Mouse (Mus musculus): ENCODE measurements around the gene Dpp9.

Dpp9 gene

DNA sequence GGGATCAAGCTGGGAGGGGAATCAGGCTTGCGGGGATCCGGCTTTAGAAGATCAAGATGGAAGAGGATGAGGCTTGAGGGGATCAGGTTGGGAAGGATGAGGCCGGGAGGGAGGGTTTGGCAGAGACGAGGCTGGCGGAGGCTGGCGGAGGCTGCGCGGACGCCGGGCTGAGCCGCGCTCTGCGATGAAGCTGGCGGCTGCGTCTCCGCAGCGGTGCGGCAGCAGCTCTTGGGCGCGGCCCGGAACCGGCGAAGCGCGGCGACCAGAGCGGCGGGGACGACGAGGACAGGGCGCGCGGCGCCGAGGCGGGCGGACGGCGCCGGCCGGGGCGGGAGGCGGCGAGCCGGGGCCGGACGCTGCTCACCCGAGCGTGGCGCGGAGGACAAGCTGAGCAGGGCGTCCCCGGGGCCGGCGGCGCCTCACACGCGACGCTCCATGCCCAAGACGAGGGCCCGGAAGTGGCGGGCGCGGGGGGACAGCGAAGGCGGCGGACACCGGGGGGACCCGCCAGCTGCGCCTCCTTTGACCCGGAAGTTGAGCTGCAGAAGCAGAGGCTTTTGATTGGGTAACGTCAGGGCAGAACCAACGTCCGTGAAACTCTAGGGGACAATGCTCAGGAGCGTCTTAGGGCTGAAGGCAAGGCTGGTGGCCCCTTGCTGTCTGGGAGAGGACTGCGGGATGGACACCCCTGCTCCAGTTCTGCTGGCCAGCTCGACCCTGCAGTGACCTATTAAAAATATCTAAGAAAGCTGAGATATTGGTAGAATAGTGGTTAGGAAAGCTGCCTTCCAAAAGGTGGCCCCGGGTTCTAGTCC, at the start of gene Dpp9:
Gene Dpp9, minus strand, starts transcription at position 529 of the 815 bp plus-strand sequence.
- under 1% methylated on average over 75 of the region's 78 CpGs for WGBS

GRCm38 (mm10) chr17:56266271-56266670, 47.6 kb upstream of the Dpp9 start:
- 22% methylated on average over 3 of the region's 3 CpGs for WGBS

DNA sequence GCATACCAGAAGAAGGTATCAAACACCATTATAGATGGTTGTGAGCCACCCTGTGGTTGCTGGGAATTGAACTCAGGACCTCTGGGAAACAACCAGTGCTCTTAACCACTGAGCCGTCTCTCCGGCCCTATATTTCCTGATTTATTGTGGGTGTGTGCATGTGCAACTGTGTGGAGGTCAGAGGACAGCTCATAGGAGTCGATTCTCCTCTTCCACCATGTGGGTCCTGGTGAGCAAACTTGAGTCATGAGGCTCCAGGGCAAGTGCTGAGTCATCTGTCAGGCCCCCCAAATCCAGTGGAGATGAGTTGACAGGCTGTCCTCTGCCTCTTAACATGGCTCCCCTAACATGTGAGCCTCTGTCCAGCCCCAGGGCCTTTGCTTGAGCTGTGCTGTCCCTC, 47.2 kb upstream of the Dpp9 start:
- WGBS = 53% methylated on average over 3 of the region's 3 CpGs

DNA sequence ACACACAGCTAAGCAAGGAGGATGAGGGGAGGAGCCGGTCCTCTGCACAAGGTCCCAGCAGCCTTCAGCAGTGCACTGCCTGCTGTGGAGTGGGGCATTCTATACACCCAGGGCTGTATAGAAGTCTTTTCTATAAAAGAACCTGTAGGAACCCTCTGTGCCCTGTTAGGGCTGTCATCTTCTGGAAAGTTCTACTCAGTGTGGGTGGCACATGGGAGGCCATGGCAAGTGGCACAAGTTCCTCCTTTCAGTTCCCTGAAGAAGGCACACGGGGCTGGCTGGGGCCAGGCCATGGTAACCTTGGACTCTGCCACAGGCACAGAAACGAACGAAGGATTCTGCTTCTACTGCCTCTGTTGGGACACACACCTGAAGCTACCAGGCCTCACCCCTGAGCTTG, 46.3 kb upstream of the Dpp9 start:
- 85% methylated on average over 4 of the region's 4 CpGs for WGBS

- WGBS = 18% methylated on average over 8 of the region's 8 CpGs
Observed at GRCm38 (mm10) chr17:56264020-56264419, 45.3 kb upstream of the Dpp9 start.

- 56% methylated on average over 3 of the region's 3 CpGs for WGBS
Observed at GRCm38 (mm10) chr17:56262645-56263094, 44.0 kb upstream of the Dpp9 start.

GRCm38 (mm10) chr17:56261166-56261565, 42.5 kb upstream of the Dpp9 start:
- 50% methylated on average over 3 of the region's 3 CpGs for WGBS

DNA sequence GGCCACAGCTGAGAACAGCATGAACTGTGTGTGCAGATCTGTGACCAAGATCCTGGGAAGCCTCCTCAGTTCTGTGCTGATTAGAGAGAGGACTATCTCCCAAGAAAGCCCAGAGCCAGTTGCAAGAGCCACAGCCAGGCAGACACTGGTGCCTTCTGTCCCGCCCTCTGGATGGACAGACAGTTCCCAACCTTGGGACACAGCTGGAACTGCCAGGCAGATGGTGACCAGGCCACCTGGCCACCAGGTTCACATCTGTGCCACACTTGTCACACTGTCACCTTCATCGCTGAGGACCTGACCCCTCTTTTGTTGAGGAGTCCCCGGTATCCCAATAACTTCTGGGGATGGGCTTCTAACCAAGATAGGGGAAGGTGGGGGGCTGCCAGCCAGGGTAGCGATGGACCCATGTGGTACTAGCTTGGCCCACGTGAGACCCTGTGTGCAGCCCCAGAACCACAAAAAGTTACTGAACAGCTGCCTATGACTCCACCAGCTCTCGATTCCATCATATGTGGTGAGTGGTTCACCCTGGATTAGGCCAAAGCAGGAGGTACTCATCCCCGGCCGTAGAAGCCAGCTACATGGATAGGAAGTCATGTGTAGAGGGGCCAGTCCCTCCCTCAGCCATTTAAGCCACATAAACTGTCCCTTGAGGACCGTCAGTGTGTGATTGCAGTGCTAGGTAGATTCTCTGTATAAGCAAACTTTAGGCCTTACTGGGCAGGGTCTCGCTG, 40.8 kb upstream of the Dpp9 start:
- WGBS = 81% methylated on average over 10 of the region's 10 CpGs

DNA sequence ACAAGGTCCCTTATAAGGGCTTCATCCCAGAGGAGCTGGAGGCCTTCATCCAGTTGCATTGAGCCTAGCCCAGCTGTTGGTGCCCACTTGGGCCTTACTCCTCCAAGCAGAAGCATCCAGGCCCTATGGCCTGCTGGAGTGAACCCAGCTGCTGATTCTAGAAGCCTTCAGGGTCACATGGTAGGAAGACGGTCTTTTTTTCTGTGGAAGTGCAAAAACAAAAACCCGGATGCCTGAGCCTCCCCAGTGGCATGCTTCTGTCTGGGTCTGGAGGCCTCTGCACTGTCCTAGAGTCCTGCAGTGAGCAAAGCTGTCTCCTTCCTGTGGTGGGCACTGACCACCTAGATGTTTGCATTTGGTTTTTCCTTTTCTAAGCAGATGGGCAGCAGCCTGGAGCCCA, 40.1 kb upstream of the Dpp9 start:
- WGBS = 34% methylated on average over 2 of the region's 2 CpGs

- 91% methylated on average over 19 of the region's 19 CpGs for WGBS
Observed at GRCm38 (mm10) chr17:56258269-56258668, 39.6 kb upstream of the Dpp9 start.

DNA sequence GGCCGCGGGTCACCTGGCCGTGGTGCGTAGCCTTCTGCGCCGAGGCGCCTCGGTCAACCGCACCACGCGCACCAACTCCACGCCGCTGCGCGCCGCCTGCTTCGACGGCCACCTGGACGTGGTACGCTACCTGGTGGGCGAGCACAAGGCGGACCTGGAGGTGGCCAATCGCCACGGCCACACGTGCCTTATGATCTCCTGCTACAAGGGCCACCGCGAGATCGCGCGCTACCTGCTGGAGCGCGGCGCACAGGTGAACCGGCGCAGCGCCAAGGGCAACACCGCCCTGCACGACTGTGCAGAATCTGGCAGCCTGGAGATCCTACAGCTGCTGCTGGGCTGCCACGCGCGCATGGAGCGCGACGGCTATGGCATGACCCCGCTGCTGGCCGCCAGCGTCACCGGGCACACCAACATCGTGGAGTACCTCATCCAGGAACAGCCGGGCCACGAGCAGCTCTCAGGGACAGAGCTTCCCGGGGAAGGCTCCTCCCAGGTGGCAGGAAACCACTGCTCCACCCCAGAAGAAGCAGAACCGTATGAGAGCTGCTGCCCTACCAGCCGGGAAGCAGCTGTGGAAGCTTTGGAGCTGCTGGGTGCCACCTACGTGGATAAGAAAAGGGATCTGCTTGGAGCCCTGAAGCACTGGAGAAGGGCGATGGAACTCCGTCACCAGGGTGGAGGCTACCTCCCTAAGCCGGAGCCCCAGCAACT, 38.6 kb upstream of the Dpp9 start:
- 5% methylated on average over 52 of the region's 58 CpGs for WGBS

DNA sequence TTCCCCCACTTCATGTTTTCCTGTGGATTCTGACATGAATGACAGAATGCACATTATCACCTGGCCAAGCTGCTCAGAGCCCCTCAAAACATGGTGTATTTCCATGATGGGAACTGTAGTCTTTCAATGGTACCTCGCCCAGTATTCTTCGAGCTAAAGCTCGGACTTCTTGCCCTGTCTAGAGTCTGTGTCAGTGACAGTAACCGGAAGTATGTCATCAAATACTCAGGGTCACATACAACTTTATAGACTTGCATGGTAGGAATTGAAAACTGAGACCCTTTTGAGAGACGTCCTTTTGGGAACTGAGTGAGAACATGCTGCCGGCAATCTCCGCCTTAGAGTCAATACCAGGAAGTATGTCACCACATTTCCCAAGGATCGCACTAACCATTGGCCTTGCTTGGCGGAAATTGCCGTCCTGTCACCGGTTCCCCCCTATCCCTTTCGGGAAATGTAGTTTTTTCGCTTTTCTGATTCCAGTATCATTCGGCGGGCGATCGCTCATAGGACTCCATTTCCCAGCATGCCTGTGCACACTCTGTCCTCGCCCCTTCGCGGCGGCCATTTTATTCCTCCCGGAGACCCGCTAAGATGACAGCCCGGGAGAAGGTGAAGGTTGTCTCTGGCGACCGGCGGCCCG, 37.7 kb upstream of the Dpp9 start, which contains the start of gene Fem1a:
Gene Fem1a, plus strand, starts transcription at position 572 of the 643 bp plus-strand sequence.
- WGBS = under 1% methylated on average over 28 of the region's 28 CpGs

DNA sequence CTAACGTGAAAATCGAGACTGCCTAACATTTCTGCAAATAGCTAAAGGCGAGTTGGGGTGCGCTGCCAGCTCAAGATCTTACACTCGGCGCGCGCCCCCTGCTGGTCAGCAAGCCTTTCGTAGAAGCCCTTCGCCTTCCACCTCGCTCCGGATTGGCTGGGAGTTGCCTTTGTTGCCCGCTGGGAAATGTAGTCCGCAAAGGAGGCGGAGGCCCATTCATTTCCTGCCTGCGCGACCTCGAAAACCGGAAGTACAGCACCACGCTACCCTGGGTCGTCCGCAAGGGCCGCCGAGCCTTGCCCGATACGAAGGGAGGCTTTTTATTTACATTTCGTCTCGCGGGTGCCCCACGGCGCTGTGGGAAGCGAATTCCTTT, 37.1 kb upstream of the Dpp9 start:
- under 1% methylated on average over 32 of the region's 32 CpGs for WGBS

- 8% methylated on average over 9 of the region's 9 CpGs for WGBS
Observed at GRCm38 (mm10) chr17:56255429-56255828, 36.7 kb upstream of the Dpp9 start.

GRCm38 (mm10) chr17:56254695-56255094, 36.0 kb upstream of the Dpp9 start:
- 84% methylated on average over 4 of the region's 4 CpGs for WGBS

DNA sequence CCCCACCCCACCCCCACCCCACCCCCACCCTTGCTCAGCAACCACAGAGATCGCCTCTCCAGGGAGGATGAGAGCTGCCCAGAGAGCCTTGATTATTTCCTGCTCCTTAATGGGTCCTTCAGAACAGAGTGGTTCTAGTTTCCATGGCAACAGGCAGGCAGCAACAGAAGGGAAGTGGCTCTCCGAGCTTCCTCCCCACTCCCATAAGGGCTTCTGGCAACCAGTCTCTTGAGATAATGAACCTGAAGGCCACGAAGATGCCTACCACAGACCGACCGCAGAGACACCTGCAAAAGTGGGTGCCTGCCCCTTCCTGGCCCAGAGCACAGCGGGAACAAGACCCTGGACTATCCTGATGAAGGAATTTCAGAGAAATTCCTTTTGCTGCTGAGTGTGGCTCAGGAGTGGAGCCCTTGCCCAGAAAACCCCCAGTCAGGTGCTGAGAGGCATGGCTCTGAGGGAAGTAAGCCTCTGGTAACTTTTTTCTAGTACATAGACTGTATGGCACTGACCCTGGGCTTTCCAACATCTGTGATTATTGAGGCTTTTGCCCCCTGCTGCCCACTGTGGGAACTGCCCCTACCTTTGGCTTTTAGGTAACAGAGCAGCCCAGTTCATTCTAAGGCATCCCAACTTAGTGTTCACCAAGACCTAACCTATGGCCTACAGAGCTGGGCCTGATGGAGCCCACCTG, 32.6 kb upstream of the Dpp9 start:
- 11% methylated on average over 6 of the region's 6 CpGs for WGBS

GRCm38 (mm10) chr17:56245608-56246007, 26.9 kb upstream of the Dpp9 start:
- WGBS = 54% methylated on average over 7 of the region's 7 CpGs

GRCm38 (mm10) chr17:56241541-56242401, 23.1 kb upstream of the Dpp9 start:
- WGBS = under 1% methylated on average over 33 of the region's 33 CpGs

DNA sequence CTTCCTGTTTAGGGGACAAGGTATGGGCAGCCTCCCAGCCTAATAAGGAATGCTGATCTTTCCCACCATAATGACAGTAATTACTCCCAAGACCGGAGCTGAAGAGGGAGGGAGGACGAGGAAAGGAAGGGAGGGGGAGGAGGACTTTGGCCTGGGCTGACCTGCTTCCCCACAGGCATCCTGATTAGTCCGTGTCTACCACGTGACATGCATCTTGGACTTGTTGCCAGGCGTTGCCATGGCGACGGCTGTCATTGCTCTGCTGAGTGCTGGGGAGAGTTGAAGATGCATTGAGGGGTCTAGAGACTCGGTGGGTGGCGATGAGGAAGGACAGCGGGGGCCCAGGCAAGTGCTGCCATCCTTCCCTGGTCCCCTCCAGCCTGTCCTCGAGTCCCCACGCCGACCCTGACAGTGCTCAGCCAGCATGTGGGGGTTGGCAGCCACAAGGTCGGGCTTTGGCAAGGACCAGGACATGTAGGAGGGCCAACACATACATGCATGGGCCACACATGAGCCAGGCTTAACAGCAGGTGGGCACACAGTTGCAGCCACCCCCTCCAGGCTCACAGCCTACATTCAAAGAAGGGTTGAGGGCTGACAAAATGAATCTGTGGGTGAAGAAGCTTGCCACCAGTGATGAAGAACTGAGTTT, 15.2 kb upstream of the Dpp9 start:
- 2% methylated on average over 14 of the region's 14 CpGs for WGBS

DNA sequence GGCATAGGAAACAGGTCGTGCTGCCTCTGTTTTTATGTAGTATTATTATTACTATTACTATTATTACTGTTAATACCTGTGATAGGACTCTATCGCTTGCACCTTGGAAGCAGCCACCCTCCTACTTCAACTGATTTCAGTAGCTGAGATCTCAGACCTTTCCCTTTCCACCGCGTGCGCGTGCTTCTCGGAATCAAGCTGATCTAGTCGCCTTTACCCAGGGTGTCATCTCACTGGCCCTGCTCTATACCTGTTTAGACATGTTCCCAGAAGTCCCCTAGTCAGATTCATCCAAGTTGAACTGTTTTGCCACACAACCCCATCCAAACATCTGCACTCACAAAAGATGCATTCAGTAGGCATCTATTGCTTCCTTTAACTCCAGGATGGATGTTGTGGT, 14.7 kb upstream of the Dpp9 start:
- 40% methylated on average over 8 of the region's 8 CpGs for WGBS
